Mouse (Mus musculus) hindbrain, embryonic 14.5 days (tissue): ENCODE measurements around the gene Exoc3l2. TPM values are rescaled to one million over a fixed set of nuclear protein-coding genes. Genes with fewer than 3 reads are reported as not detected.

Experiments used
- ATAC-seq: fragments of 200-750 bp; cut with Nextera tagmentation; 2 replicates; pipeline ENCODE4 v1.8.0; 2017; ENCODE audit warnings: moderate number of reproducible peaks, mild to moderate bottlenecking, moderate TSS enrichment, moderate library complexity; ENCODE audit not compliant: low FRiP score
- DNase-seq: peaks from one replicate; pipeline ENCODE4 v3.0.0-alpha.2; 2015; ENCODE audit warnings: low spot score
- H3K27ac ChIP-seq: fragments of 300-500 bp; sonication (generic); 2 replicates; pipeline ENCODE4 v1.5.1; 2014; ENCODE audit warnings: mild to moderate bottlenecking, moderate library complexity
- H3K27me3 ChIP-seq: fragments of 300-500 bp; sonication (generic); 2 replicates; pipeline ENCODE4 v1.6.1; 2014; ENCODE audit warnings: mild to moderate bottlenecking, low read length, mixed read lengths; ENCODE audit not compliant: control insufficient read depth, insufficient read depth
- H3K36me3 ChIP-seq: fragments of 300-500 bp; sonication (generic); replicated peaks from 2 replicates; pipeline ENCODE4 v1.6.1; 2014; ENCODE audit not compliant: control insufficient read depth, insufficient read depth
- H3K4me1 ChIP-seq: fragments of 300-500 bp; sonication (generic); replicated peaks from 2 replicates; pipeline ENCODE4 v1.6.1; 2014; ENCODE audit warnings: antibody characterized with exemption, low read length, mixed read lengths; ENCODE audit not compliant: control insufficient read depth, insufficient read depth
- H3K4me2 ChIP-seq: fragments of 300-500 bp; sonication (generic); replicated peaks from 2 replicates; pipeline ENCODE4 v1.6.1; 2014; ENCODE audit warnings: mild to moderate bottlenecking, moderate library complexity
- H3K4me3 ChIP-seq: fragments of 300-500 bp; sonication (generic); replicated peaks from 2 replicates; pipeline ENCODE4 v1.5.1; 2014; ENCODE audit warnings: mild to moderate bottlenecking, low read length
- H3K9ac ChIP-seq: fragments of 300-500 bp; sonication (generic); 2 replicates; pipeline ENCODE4 v1.6.1; 2014
- H3K9me3 ChIP-seq: fragments of 300-500 bp; sonication (generic); 2 replicates; pipeline ENCODE4 v1.6.1; 2016; ENCODE audit warnings: low read length; ENCODE audit not compliant: control insufficient read depth
- WGBS: fragments of 180-500 bp; shearing (Covaris S2); extraction: QIAGEN DNeasy Blood & Tissue Kit; methylation state at CpG from one replicate; pipeline ENCODE4 v1.1.7; 2014; 5-methylcytosine and 5-hydroxymethylcytosine counted together
- polyA plus RNA-seq: library from polyadenylated mRNA; unstranded; fragments of >200 nt; fragmentation: Nextera tagmentation; extraction: Ambion mirVana; gene quantifications from 2 replicates; pipeline ENCODE4 v1.2.1, GENCODE M21; 2014

Exoc3l2 gene
- polyA plus RNA-seq, 1 experiment from 2014 or later = 0.79 TPM

GRCm38 (mm10) chr7:19494751-19495474 lies 31.8 kb downstream of the Exoc3l2 start:
- DNase-seq = no peak
- no peaks in the 10 kb centered on the region for H3K36me3 ChIP-seq
- H3K4me1 ChIP-seq = peaks cover 7% of the 10 kb centered on the region; the same call in 1 of the 2 replicates
- no peak overlapping the region for H3K4me3 ChIP-seq
- no peak overlapping the region for H3K4me2 ChIP-seq
- no peak overlapping the region for H3K9ac ChIP-seq
- ATAC-seq = no peak
- WGBS = 80% methylated on average over 25 of the region's 25 CpGs
- H3K9me3 ChIP-seq = no peaks in the 10 kb centered on the region
- no peak overlapping the region for H3K27ac ChIP-seq
- peaks cover 32% of the 10 kb centered on the region for H3K27me3 ChIP-seq

GRCm38 (mm10) chr7:19495521-19496213 lies 32.5 kb downstream of the Exoc3l2 start:
- Histone ChIP-seq H3K9me3 (no peaks in the 10 kb centered on the region), H3K27me3 (peaks cover 24% of the 10 kb centered on the region), H3K4me1 (peaks cover 6% of the 10 kb centered on the region; the same call in 1 of the 2 replicates), H3K27ac (no peak overlapping the region), H3K9ac (no peak overlapping the region), H3K4me3 (no peak overlapping the region), H3K4me2 (no peak overlapping the region), H3K36me3 (no peaks in the 10 kb centered on the region)
- WGBS = 76% methylated on average over 20 of the region's 20 CpGs
- no peak for DNase-seq
- ATAC-seq = no peak

GRCm38 (mm10) chr7:19496214-19496555 lies 33.1 kb downstream of the Exoc3l2 start:
- Histone ChIP-seq H3K4me3 (no peak overlapping the region), H3K9me3 (no peaks in the 10 kb centered on the region), H3K27me3 (peaks cover 19% of the 10 kb centered on the region), H3K4me2 (no peak overlapping the region), H3K9ac (no peak overlapping the region), H3K36me3 (no peaks in the 10 kb centered on the region), H3K27ac (no peak overlapping the region), H3K4me1 (peaks cover 6% of the 10 kb centered on the region; the same call in 1 of the 2 replicates)
- 59% methylated on average over 5 of the region's 5 CpGs for WGBS
- no peak for ATAC-seq
- DNase-seq = no peak

- 0 out of 2 replicates have a peak, but pooled peaks cover 3% of the 10 kb centered on the region for H3K27me3 ChIP-seq
- ATAC-seq = no peak
- H3K4me1 ChIP-seq = no peaks in the 10 kb centered on the region
- H3K4me2 ChIP-seq = no peak overlapping the region
- no peak overlapping the region for H3K27ac ChIP-seq
- 79% methylated on average over 4 of the region's 4 CpGs for WGBS
- no peaks in the 10 kb centered on the region for H3K9me3 ChIP-seq
- no peak for DNase-seq
- no peak overlapping the region for H3K4me3 ChIP-seq
- H3K36me3 ChIP-seq = no peaks in the 10 kb centered on the region
- no peak overlapping the region for H3K9ac ChIP-seq
These were observed 35.2 kb downstream of the Exoc3l2 start for GRCm38 (mm10) chr7:19498326-19498725.

GRCm38 (mm10) chr7:19500420-19501363 lies 37.6 kb downstream of the Exoc3l2 start:
- Histone ChIP-seq H3K4me2 (no peak overlapping the region), H3K9ac (no peak overlapping the region), H3K27me3 (no peaks in the 10 kb centered on the region), H3K9me3 (no peaks in the 10 kb centered on the region), H3K4me3 (no peak overlapping the region), H3K27ac (no peak overlapping the region), H3K36me3 (no peaks in the 10 kb centered on the region), H3K4me1 (no peaks in the 10 kb centered on the region)
- no peak for ATAC-seq
- no peak for DNase-seq
- WGBS = 75% methylated on average over 12 of the region's 12 CpGs

- Histone ChIP-seq H3K27ac (no peak overlapping the region), H3K4me3 (no peak overlapping the region), H3K4me1 (peaks cover 2% of the 10 kb centered on the region; the same call in 1 of the 2 replicates), H3K27me3 (no peaks in the 10 kb centered on the region), H3K36me3 (no peaks in the 10 kb centered on the region), H3K9ac (no peak overlapping the region), H3K9me3 (no peaks in the 10 kb centered on the region), H3K4me2 (no peak overlapping the region)
- WGBS = 73% methylated on average over 4 of the region's 4 CpGs
- DNase-seq (no peak), ATAC-seq (no peak)
These were observed 38.5 kb downstream of the Exoc3l2 start for GRCm38 (mm10) chr7:19501658-19502057.

GRCm38 (mm10) chr7:19503481-19504068 lies 40.4 kb downstream of the Exoc3l2 start:
- WGBS = 40% methylated on average over 5 of the region's 5 CpGs

GRCm38 (mm10) chr7:19506326-19506725 lies 43.2 kb downstream of the Exoc3l2 start:
- Histone ChIP-seq H3K27me3 (no peaks in the 10 kb centered on the region), H3K4me2 (peak overlapping the region; percentile 97), H3K4me1 (peaks cover 17% of the 10 kb centered on the region), H3K4me3 (peak overlapping the region; percentile 65), H3K27ac (no peak overlapping the region), H3K9ac (no peak overlapping the region), H3K9me3 (no peaks in the 10 kb centered on the region), H3K36me3 (no peaks in the 10 kb centered on the region)
- WGBS = 21% methylated on average over 6 of the region's 6 CpGs
- ATAC-seq = no peak
- DNase-seq = no peak

More at GRCm38 (mm10) chr7:19503481-19504068, 40.4 kb downstream of the Exoc3l2 start:
- no peak overlapping the region for H3K4me3 ChIP-seq
- DNase-seq = peak; percentile 63
- no peak overlapping the region for H3K9ac ChIP-seq
- no peaks in the 10 kb centered on the region for H3K27me3 ChIP-seq
- H3K9me3 ChIP-seq = no peaks in the 10 kb centered on the region
- H3K4me1 ChIP-seq = peaks cover 10% of the 10 kb centered on the region; the same call in 1 of the 2 replicates
- H3K27ac ChIP-seq = no peak overlapping the region
- H3K4me2 ChIP-seq = no peak overlapping the region
- H3K36me3 ChIP-seq = no peaks in the 10 kb centered on the region
- no peak for ATAC-seq
